Mouse (Mus musculus) embryonic stem cell, embryonic (primary cell): Measurements from ENCODE around the gene Mup21.
"Not testable (repeated sequence)": the region's sequence is repeated elsewhere in the genome, so short reads cannot be mapped to it uniquely, and the experiment has no call there.

Experiments used
- CTCF ChIA-PET, 4 experiments: fragments of 300-600 bp in 2 of 4; fragments of 350-600 bp in 2 of 4; sonication (Branson Sonifier 250); formaldehyde crosslinking; loops; one replicate each; lab custom pipeline; 2022; ENCODE audit warnings: inconsistent platforms in 2 of 4; lab: Charles Lee
- POLR2A ChIA-PET, 4 experiments: fragments of 300-600 bp in 2 of 4; fragments of 350-600 bp in 2 of 4; sonication (Branson Sonifier 250); formaldehyde crosslinking; loops; one replicate each; lab custom pipeline; 2022; ENCODE audit warnings: antibody characterized with exemption in 4 of 4, inconsistent platforms in 1 of 4; lab: Charles Lee

The Mup21 gene

DNA sequence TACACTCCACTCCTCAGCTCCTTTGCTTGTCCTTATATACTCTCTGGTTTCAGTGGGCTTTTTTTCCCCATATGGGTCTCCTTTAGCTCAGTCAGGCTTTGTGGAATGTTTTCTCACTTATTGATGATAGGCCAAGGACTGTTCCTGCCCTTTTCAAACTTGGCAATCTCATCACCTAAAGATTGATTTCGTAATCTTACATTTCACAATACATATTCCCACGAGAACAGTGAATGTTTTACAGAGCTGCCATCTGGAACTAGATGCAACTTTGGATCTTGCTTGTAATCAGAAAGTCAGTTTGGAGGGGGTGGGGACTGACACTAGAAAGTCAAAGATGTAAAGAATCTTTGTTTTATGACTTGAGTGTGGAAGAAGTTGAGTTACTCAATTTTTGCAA, at the start of gene Mup21:
Gene Mup21 (minus strand): TSS at position 53 of the 400 bp plus-strand sequence.
- POLR2A ChIA-PET, result no interaction called here
- CTCF ChIA-PET, result no interaction called here

DNA sequence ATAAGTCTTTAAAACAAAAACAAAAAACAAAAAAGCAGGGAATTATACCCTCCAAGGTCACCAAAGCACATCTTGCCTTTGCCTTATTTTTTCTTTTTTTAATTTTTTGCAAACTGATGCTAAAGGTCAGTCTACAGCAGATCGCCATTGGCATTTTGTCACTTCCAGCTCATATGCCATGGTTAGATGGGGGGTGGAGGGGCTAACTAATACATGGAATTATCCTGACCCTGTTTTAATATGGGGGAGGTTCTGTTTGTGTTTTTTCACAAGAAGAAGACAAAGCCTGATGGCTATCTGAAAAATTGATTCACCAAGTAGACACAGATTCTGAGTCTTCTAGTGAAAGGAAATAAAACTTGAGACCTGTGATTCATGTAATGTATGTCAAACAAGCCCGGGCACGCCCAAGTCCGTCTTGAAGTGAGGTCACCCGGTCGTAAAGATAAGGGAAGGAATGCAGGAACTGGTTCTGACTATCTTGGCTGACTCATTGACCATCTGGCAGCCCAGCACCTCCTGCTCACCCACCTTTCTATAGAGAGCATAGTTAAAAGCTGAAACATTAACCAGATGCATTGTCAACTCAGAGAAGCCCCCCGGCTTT, 49.4 kb upstream of the Mup21 start:
- ChIA-PET CTCF (no interaction called here), POLR2A (interaction anchor here in 1 of 4 experiments (0.7 kb wide), 1 partner anchor 9 kb away, joined by 3 read pairs; no protein-coding TSS in a partner anchor)

DNA sequence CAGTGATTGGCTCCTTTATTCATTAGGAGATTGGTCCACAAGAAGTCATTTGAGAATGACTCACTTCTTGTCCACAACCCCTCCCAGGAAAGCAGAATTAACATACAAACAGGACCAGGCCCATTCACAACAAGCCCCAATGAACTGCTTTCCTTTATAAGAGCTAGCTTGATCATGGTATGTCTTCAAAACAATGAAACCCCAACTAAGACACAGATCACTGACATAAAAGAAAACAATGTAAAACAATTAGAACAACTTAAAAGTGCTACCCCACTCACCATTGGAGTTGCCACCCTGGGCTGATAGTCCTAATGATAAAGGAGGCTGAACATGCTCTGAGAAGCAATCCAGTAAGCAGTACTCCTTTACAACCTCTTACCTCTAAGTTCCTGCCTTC, 38.1 kb upstream of the Mup21 start:
- CTCF ChIA-PET, result interaction anchor here in 1 of 4 experiments (1.4 kb wide), 1 partner anchor 12 kb away, joined by 3 read pairs; no protein-coding TSS in a partner anchor
- POLR2A ChIA-PET, result interaction anchor here in 1 of 4 experiments (0.6 kb wide), 1 partner anchor 8 kb away, joined by 3 read pairs; no protein-coding TSS in a partner anchor

DNA sequence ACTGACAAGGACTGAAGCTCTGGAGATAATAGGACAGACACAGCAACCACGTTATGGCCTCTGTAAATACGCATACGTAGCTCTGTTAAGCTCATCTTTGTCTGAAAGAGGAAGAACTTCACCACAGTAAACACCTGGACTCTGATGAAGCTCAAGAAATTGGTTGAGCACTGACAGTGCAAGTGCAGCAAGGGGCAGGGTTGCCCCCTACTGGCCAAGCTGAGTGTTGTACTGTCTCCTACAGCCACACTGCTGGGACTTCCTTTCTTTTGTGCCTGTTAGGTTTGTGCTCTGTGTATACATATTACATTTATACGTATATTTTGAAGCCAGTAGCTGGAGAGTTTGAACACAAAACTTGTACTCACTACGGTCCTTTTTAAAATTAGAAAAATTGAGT, 26.6 kb upstream of the Mup21 start:
- ChIA-PET CTCF (interaction anchor here (0.6 to 1.5 kb wide), 13 partner anchors 12 to 189 kb away, joined by 3 to 15 read pairs (median 4); partner anchors contain the start of genes Fkbp15 (in 1 of the 4) and Slc31a1 (in 1 of the 4)), POLR2A (no interaction called here)

DNA sequence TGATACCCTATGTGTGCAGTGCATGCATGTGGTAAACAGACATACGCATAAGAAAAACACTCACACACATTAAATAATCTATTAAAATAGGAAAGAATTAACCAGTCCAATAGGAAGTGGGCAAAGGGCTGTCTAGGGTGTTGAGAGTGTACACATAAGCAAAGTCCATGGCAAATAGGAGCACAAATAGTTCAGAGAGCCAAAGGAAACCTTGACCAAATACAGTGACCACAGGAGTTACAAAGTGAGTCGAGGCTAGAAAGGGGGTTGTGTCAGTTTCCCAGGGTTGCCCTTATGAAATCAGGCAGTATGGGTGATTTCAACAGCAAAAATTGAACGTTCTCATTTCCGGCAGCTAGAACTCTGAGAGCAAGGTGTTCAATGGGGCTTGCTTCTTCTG, 23.8 kb upstream of the Mup21 start:
- CTCF ChIA-PET, result no interaction called here
- POLR2A ChIA-PET, result no interaction called here

DNA sequence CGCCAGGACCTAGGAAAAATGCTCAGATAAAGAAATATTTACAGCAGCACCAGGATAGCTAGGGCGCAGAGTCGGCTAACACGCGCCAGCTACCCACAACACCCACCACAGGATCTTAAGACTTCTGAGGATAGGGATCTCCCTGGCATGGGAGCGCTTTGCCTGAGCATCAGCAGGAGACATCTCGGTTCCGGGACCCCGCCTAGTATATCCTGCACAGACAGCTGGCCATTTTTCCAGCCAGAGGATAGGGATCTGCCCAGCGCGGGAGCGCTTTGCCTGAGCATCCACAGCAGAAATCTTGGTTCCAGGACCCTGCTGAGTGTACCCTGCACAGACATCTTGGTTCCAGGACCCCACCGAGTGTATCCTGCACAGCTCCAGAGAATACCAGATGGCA, 17.0 kb upstream of the Mup21 start:
- ChIA-PET CTCF (interaction anchor here in 1 of 4 experiments (0.6 kb wide), 1 partner anchor 96 kb away, joined by 4 read pairs; no protein-coding TSS in a partner anchor), POLR2A (interaction anchor here in 1 of 4 experiments (0.6 kb wide), 1 partner anchor 74 kb away, joined by 3 read pairs; no protein-coding TSS in a partner anchor)

DNA sequence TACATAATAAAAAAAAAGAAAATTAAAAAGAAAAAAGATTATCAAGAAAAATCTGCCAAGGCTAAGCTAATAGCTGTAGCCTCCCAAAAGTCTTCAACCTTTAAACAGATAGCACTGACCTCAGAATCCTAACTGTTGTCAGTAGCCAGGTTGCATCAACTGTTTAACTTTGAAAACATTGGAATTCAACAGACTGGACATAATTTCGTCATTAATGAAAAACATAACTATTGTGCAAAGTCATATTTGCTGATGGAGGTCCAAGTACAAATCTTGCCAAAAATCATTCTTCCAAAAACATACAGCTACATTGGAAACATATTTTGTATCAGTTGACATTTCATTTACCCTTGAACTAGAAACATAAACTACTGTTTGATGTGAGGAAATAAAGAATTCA, 7.7 kb upstream of the Mup21 start:
- CTCF ChIA-PET, result interaction anchor here in 1 of 4 experiments (0.8 kb wide), 1 partner anchor 51 kb away, joined by 3 read pairs; no protein-coding TSS in a partner anchor
- POLR2A ChIA-PET, result interaction anchor here in 1 of 4 experiments (0.8 kb wide), 1 partner anchor 146 kb away, joined by 3 read pairs; no protein-coding TSS in a partner anchor

DNA sequence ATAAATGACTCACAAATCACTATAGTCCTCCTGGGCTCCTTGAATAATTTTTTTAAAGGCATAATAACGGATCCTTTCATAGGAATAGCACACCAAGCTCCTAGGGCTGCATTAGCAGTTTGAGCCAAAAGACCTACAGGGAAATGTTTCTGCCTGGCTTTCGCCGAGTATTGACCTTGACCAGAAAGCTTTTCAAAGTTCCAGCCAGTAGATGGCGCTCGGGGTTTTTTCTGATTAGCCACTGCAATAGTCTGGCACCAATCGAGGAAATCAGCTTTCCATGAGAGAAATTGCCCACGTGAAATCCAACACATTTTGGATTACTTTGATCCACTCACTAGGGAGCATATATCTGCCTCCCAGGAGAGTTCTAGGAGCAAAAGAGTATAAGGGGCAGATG, 17.0 kb downstream of the Mup21 start:
- ChIA-PET CTCF (interaction anchor here in 2 of 4 experiments (0.6 to 1.1 kb wide), 4 partner anchors 9 to 314 kb away, joined by 3 to 8 read pairs (median 3); partner anchors contain the start of gene Slc31a2 (in 1 of the 2)), POLR2A (no interaction called here)

DNA sequence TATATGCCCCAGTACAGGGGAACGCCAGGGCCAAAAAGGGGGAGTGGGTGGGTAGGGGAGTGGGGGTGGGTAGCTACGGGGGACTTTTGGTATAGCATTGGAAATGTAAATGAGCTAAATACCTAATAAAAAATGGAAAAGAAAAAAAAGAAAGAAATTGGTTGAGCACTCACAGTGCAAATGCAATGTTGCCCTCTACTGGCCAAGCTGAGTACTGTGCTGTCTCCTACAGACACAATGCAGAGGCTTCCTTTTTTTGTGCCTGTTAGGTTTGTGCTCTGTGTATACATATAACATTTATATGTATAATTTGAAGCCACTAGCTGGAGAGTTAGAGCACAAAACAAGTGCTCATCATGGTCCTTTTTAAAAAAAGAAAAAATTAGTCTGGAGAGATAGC, 47.3 kb downstream of the Mup21 start:
- CTCF ChIA-PET, POLR2A ChIA-PET: not testable (repeated sequence)
